Mouse (Mus musculus) hindbrain, embryonic 12.5 days (tissue): ENCODE results near the gene Retreg2. TPM values are rescaled to one million over a fixed set of nuclear protein-coding genes. Genes with fewer than 3 reads are reported as not detected.

Source experiments
- ATAC-seq: fragments of 200-750 bp; cut with Nextera tagmentation; 2 replicates; pipeline ENCODE4 v1.8.0; 2017; ENCODE audit warnings: moderate TSS enrichment; ENCODE audit not compliant: low FRiP score
- H3K27ac ChIP-seq: fragments of 300-500 bp; sonication (generic); 2 replicates; pipeline ENCODE4 v1.5.1; 2016; ENCODE audit warnings: mild to moderate bottlenecking
- H3K27me3 ChIP-seq: fragments of 300-500 bp; sonication (generic); 2 replicates; pipeline ENCODE4 v1.6.1; 2016; ENCODE audit warnings: mild to moderate bottlenecking
- H3K36me3 ChIP-seq: fragments of 300-500 bp; sonication (generic); 2 replicates; pipeline ENCODE4 v1.6.1; 2016; ENCODE audit warnings: mild to moderate bottlenecking
- H3K4me1 ChIP-seq: fragments of 300-500 bp; sonication (generic); 2 replicates; pipeline ENCODE4 v1.6.1; 2016
- H3K4me2 ChIP-seq: fragments of 300-500 bp; sonication (generic); replicated peaks from 2 replicates; pipeline ENCODE4 v1.6.1; 2016; ENCODE audit warnings: mild to moderate bottlenecking
- H3K4me3 ChIP-seq: fragments of 300-500 bp; sonication (generic); 2 replicates; pipeline ENCODE4 v1.5.1; 2016; ENCODE audit warnings: mild to moderate bottlenecking
- H3K9ac ChIP-seq: fragments of 300-500 bp; sonication (generic); 2 replicates; pipeline ENCODE4 v1.6.1; 2016; ENCODE audit warnings: mild to moderate bottlenecking, moderate library complexity
- H3K9me3 ChIP-seq: fragments of 300-500 bp; sonication (generic); replicated peaks from 2 replicates; pipeline ENCODE4 v1.6.1; 2016; ENCODE audit warnings: mild to moderate bottlenecking
- WGBS: fragments of 180-500 bp; shearing (Covaris S2); methylation state at CpG from one replicate; pipeline ENCODE4 v1.1.7; 2016; 5-methylcytosine and 5-hydroxymethylcytosine counted together
- polyA plus RNA-seq: library from polyadenylated mRNA; unstranded; fragments of >200 nt; fragmentation: Nextera tagmentation; extraction: Ambion mirVana; gene quantifications from 2 replicates; pipeline ENCODE4 v1.2.1, GENCODE M21; 2016

Gene Retreg2
- 81.6 and 83.1 TPM in 2 replicates for polyA plus RNA-seq

DNA sequence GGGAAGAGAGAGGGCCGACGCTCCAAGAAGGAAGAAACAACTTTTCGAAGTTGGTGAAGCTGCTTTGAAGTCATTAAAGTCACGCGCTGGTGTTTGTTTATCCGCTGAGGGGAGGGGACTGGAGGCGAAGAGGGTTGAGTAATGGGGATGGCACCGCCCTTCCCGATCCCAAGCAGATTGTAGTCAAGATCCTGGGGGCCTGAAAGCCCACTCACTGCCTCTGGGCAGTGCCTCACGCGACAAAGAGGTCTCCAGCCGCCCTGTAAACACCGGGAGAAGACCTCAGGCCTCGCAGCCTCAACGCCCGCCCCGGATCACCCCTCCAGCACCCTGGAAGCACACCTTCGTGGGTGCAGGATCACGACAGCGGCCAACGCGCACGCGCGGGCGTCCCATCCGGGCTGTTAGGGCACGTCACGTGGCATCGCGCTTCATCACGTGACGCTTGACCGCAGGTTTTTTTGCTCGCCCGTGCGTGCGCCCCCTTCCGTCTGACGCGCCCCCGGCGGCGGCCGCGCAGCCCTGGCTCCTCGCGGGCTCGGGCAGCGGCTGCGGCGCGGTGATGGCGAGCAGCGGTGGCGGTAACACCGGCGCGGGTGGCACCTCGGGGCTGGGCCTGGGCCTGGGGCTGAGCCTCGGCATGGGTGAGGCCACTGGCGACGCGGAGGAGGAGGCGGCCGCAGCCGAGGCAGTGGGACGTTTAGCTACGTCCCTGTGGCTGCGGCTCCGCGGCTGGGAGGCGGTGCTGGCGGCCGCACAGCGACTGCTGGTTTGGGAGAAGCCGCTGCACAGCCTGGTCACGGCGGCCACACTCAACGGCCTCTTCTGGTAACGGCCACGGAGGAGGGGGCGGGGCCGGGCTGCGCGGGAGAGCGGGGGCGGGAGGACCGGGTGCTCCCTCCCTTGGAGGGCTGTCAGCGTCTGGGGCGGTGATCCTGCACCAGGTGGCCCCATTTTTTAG lies at the start of gene Retreg2, which contains the start of gene Cnppd1:
Gene Retreg2 (plus strand): TSS at position 478 of the 961 bp plus-strand sequence.
Gene Cnppd1 (minus strand): TSS at position 411 of the 961 bp plus-strand sequence.
- peak; percentile 85 for ATAC-seq
- peaks cover 36% of the 10 kb centered on the region for H3K4me1 ChIP-seq
- peak within 1 kb of the TSS; percentile 99 for H3K27ac ChIP-seq
- no peaks in the 10 kb centered on the region for H3K9me3 ChIP-seq
- peak within 1 kb of the TSS; percentile 90 for H3K4me3 ChIP-seq
- peaks cover 63% of the 10 kb centered on the region for H3K36me3 ChIP-seq
- H3K9ac ChIP-seq, result peak within 1 kb of the TSS; percentile 96
- no peaks in the 10 kb centered on the region for H3K27me3 ChIP-seq
- WGBS, result 1% methylated on average over 89 of the region's 91 CpGs
- H3K4me2 ChIP-seq, result peak within 1 kb of the TSS; percentile 93

DNA sequence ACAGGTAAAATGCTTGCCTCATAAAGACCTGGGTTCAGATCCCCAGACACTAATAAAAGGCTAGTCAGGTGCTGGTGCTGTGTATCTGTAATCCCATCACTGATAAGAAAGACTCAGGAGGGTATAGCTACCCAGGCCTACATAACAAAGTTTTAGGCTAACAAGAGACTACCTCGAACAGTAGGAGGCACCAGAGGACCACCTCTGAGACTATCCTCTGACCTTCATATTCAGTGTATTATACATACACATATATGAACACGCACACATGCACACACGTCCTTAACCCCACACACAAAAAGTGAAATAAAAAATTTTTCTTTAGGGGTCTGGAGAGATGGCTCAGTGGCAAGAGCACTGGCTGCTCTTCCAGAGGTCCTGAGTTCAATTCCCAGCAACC lies 20.4 kb upstream of the Retreg2 start:
- WGBS, result 81% methylated on average over 3 of the region's 3 CpGs
- Histone ChIP-seq H3K27me3 (no peaks in the 10 kb centered on the region), H3K4me3 (no peak overlapping the region), H3K4me1 (peaks cover 9% of the 10 kb centered on the region), H3K36me3 (no peaks in the 10 kb centered on the region), H3K9me3 (no peaks in the 10 kb centered on the region), H3K9ac (no peak overlapping the region), H3K27ac (no peak overlapping the region), H3K4me2 (no peak overlapping the region)
- no peak for ATAC-seq

DNA sequence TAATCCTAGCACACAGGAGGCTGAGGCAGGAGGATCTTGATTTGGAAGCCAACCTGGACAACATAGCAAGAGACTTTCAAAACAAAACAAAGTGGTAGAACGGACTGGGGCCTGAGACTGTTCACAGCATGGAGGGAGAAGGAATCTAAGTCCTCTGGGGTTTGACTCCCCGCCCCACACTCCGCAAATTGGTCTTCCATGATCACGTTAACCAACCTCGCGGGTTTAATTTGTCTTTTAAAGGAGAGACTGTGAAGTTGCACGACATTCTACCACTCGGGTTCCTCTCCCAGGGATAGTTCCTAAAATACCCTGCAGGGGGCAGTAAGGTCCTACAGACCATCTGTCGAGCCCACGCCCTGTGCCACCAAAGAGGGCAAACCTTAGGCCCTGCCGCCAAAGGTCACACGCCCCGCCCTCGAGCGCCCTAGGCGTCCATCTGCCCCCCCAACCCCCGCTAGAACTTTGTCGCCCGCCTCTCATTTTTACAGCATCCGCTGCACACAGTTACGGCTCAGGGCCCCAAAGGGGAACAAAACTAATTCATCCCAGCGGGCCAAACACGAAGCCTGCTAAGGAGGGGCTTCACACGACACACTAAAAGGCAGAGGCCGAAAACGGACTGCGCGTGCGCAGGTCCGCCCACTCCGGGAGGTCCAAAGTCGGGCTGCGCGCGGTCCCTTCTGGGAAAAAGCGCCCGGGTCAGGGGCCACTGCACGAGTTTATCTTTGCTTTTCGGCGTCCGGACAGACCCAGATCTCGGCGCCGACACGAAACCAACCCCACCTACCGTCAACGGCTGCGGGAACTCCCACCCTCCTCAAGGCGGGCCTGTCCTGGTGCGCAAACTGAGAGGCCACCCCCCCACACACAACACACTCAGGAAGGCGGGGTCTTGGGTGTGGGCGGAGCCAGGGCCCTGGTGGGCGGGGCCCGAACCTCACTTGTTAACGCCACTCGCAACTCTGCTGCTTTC lies 17.9 kb upstream of the Retreg2 start, which contains the start of gene Nhej1:
Gene Nhej1 (minus strand): TSS at position 855 of the 976 bp plus-strand sequence.
- Histone ChIP-seq H3K4me1 (peaks cover 9% of the 10 kb centered on the region), H3K36me3 (no peaks in the 10 kb centered on the region), H3K4me2 (peak within 1 kb of the TSS; percentile 53), H3K27me3 (peaks cover 4% of the 10 kb centered on the region; the same call in 1 of the 2 replicates), H3K9me3 (no peaks in the 10 kb centered on the region), H3K27ac (peak within 1 kb of the TSS; percentile 95), H3K4me3 (peak within 1 kb of the TSS; percentile 59), H3K9ac (peak within 1 kb of the TSS; percentile 58)
- peak; percentile 95 for ATAC-seq
- under 1% methylated on average over 56 of the region's 56 CpGs for WGBS

DNA sequence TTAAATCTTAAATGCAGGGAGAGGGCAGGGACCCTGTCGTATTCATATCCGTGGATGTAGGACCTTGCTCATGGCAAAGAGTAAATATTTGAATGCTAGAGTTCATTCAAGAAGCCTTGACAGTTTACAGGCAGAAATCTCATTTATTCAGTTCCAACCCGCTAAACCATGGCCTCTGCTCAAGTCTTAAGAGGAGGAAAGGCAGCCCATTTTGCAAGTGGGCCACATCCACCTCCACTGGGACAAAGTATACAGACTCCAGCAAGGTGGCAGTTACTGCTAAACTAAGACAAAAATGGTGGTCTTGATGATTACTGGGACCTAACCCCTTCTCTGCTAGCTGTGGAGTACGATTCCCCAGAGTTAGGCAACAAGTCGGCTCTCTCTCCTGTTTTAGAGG lies 17.2 kb upstream of the Retreg2 start:
- H3K9ac ChIP-seq, result no peak overlapping the region
- H3K9me3 ChIP-seq, result no peaks in the 10 kb centered on the region
- H3K36me3 ChIP-seq, result no peaks in the 10 kb centered on the region
- H3K4me3 ChIP-seq, result peak overlapping the region; percentile 59
- 37% methylated on average over 5 of the region's 5 CpGs for WGBS
- peak; percentile 17 for ATAC-seq
- peaks cover 4% of the 10 kb centered on the region; the same call in 1 of the 2 replicates for H3K27me3 ChIP-seq
- peaks cover 9% of the 10 kb centered on the region for H3K4me1 ChIP-seq
- peak overlapping the region; percentile 53 for H3K4me2 ChIP-seq
- H3K27ac ChIP-seq, result peak overlapping the region; percentile 95; the same call in 1 of the 2 replicates

DNA sequence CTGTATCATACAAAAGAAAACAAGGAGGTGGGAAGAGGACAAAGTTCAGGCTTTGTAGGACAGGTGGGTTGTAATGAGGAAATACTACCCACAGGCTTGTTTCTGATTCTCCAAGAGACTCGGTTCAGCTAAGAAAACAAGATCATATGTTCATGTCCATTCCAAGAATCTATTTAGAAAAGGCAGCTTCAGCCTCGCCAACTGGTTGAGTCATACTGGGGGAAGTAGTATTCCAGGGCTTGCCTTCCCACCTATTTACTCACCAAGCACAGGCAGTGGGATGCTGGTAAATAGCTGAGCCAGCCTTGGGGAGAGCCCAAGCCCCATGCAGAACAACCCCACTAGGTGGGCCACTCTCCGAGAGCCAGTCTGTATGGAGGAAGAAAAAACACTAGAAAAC lies 13.9 kb upstream of the Retreg2 start:
- Histone ChIP-seq H3K4me2 (no peak overlapping the region), H3K9ac (no peak overlapping the region), H3K4me1 (peaks cover 9% of the 10 kb centered on the region), H3K27ac (no peak overlapping the region), H3K36me3 (no peaks in the 10 kb centered on the region), H3K4me3 (no peak overlapping the region), H3K9me3 (no peaks in the 10 kb centered on the region), H3K27me3 (peaks cover 10% of the 10 kb centered on the region; the same call in 1 of the 2 replicates)
- WGBS, result 86% methylated on average over 3 of the region's 3 CpGs
- no peak for ATAC-seq

DNA sequence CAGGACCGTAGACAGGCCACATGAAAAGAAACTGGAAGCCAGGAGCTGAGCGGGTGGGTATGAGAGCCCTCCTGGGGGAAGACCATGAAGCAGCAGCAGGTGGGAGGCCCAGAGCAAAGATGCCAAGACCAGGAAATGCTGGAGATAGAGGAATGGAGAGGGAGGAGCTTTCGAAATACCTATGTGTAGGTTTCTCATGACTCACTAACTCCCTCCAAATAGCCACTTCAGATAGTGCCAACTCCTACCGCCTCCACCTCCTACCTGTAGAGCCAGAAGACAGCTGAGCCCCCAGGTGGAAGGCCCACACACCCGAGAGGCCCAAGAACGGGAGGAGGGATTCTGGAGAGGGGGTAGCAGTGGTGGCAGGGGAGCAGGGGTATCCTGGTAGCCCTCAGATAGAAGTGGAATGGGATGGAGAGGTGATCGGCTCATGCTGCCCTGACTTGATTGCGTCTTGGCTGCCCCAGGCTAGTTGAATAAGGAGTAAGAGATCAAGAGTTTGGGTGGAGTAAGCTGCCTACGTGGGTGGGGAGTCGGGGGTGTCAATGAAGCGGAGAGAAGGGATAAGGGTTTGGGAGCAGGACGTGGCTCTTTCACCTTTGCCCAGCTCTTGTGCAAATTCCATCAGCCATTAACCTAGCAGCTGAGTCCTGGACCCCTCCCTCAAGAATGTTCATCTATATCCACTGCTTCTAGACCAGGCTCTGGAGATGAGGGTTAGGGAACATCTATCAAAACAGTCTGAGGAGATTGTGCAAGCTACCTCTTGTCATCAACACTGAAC lies 9.0 kb upstream of the Retreg2 start, which contains the start of gene Slc23a3:
Gene Slc23a3 (minus strand): TSS at position 470 of the 787 bp plus-strand sequence.
- Histone ChIP-seq H3K9ac (0 out of 2 replicates have a peak within 1 kb of the TSS, but pooled peaks have one; percentile 13), H3K27me3 (peaks cover 10% of the 10 kb centered on the region; the same call in 1 of the 2 replicates), H3K4me2 (no peak within 1 kb of the TSS), H3K27ac (no peak within 1 kb of the TSS), H3K9me3 (no peaks in the 10 kb centered on the region), H3K4me1 (no peaks in the 10 kb centered on the region), H3K36me3 (peaks cover 35% of the 10 kb centered on the region), H3K4me3 (no peak within 1 kb of the TSS)
- ATAC-seq, result no peak
- WGBS, result 66% methylated on average over 12 of the region's 12 CpGs

DNA sequence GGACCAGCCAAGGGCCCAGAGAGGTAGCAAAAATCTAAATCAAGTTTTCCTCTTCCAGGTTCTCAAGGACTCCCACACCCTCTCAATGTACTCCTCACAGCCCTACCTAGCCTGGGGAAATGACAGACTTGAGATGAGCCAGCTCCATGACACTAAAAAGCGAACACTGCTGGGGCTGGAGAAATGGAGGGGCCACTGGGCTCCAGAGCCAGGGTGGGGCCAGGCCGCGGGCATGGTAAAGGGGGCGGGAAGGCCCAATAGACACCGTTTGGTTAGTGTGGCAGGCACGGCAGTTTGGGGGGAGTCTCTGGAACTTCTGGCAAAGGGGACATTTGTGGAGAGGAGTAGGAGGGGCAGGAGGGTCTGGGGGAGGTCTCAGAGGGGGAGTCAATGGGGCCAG lies 6.3 kb upstream of the Retreg2 start:
- Histone ChIP-seq H3K9ac (no peak overlapping the region), H3K9me3 (no peaks in the 10 kb centered on the region), H3K4me2 (no peak overlapping the region), H3K4me3 (no peak overlapping the region), H3K4me1 (peaks cover 18% of the 10 kb centered on the region), H3K27me3 (0 out of 2 replicates have a peak, but pooled peaks cover 5% of the 10 kb centered on the region), H3K27ac (no peak overlapping the region), H3K36me3 (peaks cover 50% of the 10 kb centered on the region)
- WGBS, result 87% methylated on average over 6 of the region's 6 CpGs
- no peak for ATAC-seq

DNA sequence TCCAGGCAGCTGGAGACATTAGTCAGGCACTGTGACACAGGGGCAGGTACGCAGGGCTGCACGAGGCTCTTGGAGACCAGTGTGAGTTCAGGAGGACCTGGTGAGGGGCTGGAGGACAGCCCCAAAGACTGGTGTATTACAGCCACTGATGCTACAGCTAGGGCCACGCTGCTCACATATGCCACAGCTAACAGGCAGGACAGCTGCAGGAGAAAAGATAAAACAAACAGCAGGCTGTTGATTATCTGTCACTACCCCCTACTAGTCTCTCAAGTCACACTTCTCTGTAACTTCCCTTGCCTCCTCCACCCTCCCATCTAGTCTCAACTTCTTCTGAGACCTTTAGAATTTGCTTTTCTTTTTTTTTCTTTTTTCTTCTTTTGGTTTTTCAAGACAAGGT lies 5.8 kb upstream of the Retreg2 start:
- H3K9me3 ChIP-seq, result no peaks in the 10 kb centered on the region
- H3K4me2 ChIP-seq, result no peak overlapping the region
- no peak for ATAC-seq
- H3K4me3 ChIP-seq, result no peak overlapping the region
- H3K4me1 ChIP-seq, result peaks cover 20% of the 10 kb centered on the region
- H3K36me3 ChIP-seq, result peaks cover 50% of the 10 kb centered on the region
- 78% methylated on average over 3 of the region's 3 CpGs for WGBS
- no peak overlapping the region for H3K9ac ChIP-seq
- H3K27me3 ChIP-seq, result 0 out of 2 replicates have a peak, but pooled peaks cover 5% of the 10 kb centered on the region
- no peak overlapping the region for H3K27ac ChIP-seq

DNA sequence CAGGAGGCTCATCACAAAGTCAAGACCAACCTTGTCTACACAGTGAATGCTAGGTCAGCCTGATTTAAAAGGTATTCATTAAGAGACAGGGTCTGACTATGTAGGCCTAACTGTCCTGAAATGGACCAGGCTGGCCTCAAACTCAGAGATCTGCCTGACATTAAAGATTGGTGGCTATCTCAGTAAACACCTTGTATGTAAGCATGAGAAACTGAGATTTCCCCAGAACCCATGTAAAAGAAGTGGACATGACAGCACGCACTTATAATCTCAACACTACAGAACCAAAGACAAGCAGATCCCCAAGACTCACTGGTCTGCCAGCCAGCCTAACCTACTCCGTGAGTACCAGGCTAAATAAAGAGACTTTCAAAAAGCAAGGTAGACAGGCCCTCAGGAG lies 4.1 kb upstream of the Retreg2 start:
- 92% methylated on average over 2 of the region's 2 CpGs for WGBS
- Histone ChIP-seq H3K4me3 (no peak overlapping the region), H3K4me2 (no peak overlapping the region), H3K9me3 (no peaks in the 10 kb centered on the region), H3K27me3 (0 out of 2 replicates have a peak, but pooled peaks cover 2% of the 10 kb centered on the region), H3K36me3 (peaks cover 50% of the 10 kb centered on the region), H3K27ac (no peak overlapping the region), H3K4me1 (peaks cover 22% of the 10 kb centered on the region), H3K9ac (no peak overlapping the region)
- ATAC-seq, result no peak

DNA sequence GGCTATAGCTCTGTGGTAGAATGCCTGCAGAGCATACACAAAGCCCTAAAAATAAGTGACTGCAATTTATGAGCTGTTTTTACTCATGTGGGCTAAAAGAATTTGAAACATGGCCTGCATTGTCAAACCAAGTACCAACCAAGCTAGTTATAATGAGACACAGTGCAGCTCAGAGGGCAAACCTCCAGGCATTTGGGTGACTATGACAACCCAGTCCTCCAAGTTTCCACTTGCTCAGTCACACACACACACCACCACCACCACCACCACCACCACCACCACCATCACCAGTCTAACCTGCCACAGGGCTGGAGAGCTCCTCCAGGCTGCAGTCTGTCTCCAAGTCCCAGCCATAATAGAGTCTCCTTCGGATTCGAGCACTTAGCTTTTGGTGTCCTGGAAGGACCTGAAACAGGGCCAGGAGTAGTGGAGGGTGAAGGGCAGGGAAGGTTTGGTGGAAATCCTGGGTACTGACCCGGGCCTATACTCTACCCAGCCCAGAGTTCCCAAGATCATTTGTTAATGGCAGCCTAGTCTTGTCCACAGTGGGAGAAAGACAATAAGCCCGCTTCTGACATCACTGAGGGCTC lies 1.9 kb upstream of the Retreg2 start:
- Histone ChIP-seq H3K9ac (peak overlapping the region; percentile 96), H3K36me3 (peaks cover 63% of the 10 kb centered on the region), H3K4me1 (peaks cover 36% of the 10 kb centered on the region), H3K27ac (peak overlapping the region; percentile 99), H3K9me3 (no peaks in the 10 kb centered on the region), H3K4me3 (peak overlapping the region; percentile 90), H3K27me3 (no peaks in the 10 kb centered on the region), H3K4me2 (peak overlapping the region; percentile 93)
- WGBS, result 58% methylated on average over 4 of the region's 4 CpGs
- no peak for ATAC-seq
